Mouse (Mus musculus): ENCODE results near the gene Vmn1r45. TPM values are rescaled to one million over a fixed set of nuclear protein-coding genes. Genes with fewer than 3 reads are reported as not detected.

The Vmn1r45 gene
- polyA plus RNA-seq, 1 experiment from 2014 or later = not detected

DNA sequence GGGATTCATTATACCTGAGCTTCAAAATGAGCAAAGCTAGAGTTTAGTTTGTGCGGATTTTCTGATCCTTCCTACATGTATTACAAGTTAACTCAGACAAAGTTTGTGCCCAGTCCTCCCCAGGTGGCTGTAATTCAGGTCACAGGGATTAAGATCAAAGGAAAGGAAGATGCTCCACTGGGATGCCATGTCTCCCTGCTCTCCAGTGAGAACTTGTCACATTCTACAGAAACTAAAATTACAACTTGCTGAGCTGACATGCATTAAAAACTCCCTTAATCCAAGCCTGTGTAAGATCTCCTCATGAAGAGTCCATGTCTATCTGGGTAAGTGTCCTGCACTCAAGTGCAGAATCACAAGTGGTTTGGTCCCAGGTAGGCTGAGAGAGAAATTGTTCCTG is 57.0 kb downstream of the Vmn1r45 start, which contains the start of gene Vmn1r44:
TSS of gene Vmn1r44 (plus strand) at position 301 of the 400 bp plus-strand sequence.
- Histone ChIP-seq H3K27ac (ENCODE audit: low read length) (no peak within 1 kb of the TSS), H3K4me2 (replicated peaks; ENCODE audit: low read depth, low read length) (no peak within 1 kb of the TSS), H3K9me3 (ENCODE audit: low read length) (no peaks in the 10 kb centered on the region), H3K36me3 (ENCODE audit: insufficient read depth, low read length) (no peaks in the 10 kb centered on the region), H3K27me3 (replicated peaks; ENCODE audit: insufficient read depth, low read length) (no peaks in the 10 kb centered on the region), H3K4me1 (ENCODE audit: insufficient read depth, low read depth, low read length) (no peaks in the 10 kb centered on the region), H3K4me3 (ENCODE audit: low read depth, low read length) (no peak within 1 kb of the TSS), H3K9ac (replicated peaks; ENCODE audit: low read depth) (no peak within 1 kb of the TSS)
- WGBS = 58% methylated on average over 1 of the region's 1 CpGs
- no peak for ATAC-seq
- DNase-seq (ENCODE audit: low spot score) = no peak
- no peak for TF ChIP-seq CTCF (IDR thresholded peaks at IDR 0.05)

Other genes with a start within 250 kb of the Vmn1r45 start
- not detected in 2 replicates for gene Vmn1r40, start 233.1 kb downstream of the Vmn1r45 start, polyA plus RNA-seq (2015; fragmentation: Nextera tagmentation; extraction: Ambion mirVana)
- not detected in 2 replicates for gene Vmn1r41, start 199.8 kb downstream of the Vmn1r45 start, polyA plus RNA-seq (2015; fragmentation: Nextera tagmentation; extraction: Ambion mirVana)
- gene Vmn1r42, start 64.2 kb downstream of the Vmn1r45 start, polyA plus RNA-seq (2015; fragmentation: Nextera tagmentation; extraction: Ambion mirVana) = not detected in 2 replicates
- 0.01 and 0.02 TPM in 2 replicates for gene Vmn1r43, start 64.2 kb downstream of the Vmn1r45 start, polyA plus RNA-seq (2015; fragmentation: Nextera tagmentation; extraction: Ambion mirVana)
- gene Vmn1r44, start 56.9 kb downstream of the Vmn1r45 start, polyA plus RNA-seq (2015; fragmentation: Nextera tagmentation; extraction: Ambion mirVana) = not detected in 2 replicates
- not detected in 2 replicates for gene Vmn1r46, start 28.7 kb upstream of the Vmn1r45 start, polyA plus RNA-seq (2015; fragmentation: Nextera tagmentation; extraction: Ambion mirVana)
- gene Vmn1r47, start 75.5 kb upstream of the Vmn1r45 start, polyA plus RNA-seq (2015; fragmentation: Nextera tagmentation; extraction: Ambion mirVana) = not detected in 2 replicates
- gene Vmn1r48, start 96.2 kb upstream of the Vmn1r45 start, polyA plus RNA-seq (2015; fragmentation: Nextera tagmentation; extraction: Ambion mirVana) = not detected in 2 replicates
- not detected in 2 replicates for gene Vmn1r49, start 137.9 kb upstream of the Vmn1r45 start, polyA plus RNA-seq (2015; fragmentation: Nextera tagmentation; extraction: Ambion mirVana)
- gene Vmn1r50, start 160.8 kb upstream of the Vmn1r45 start, polyA plus RNA-seq (2015; fragmentation: Nextera tagmentation; extraction: Ambion mirVana) = not detected in 2 replicates
- gene Vmn1r51, start 182.0 kb upstream of the Vmn1r45 start, polyA plus RNA-seq (2015; fragmentation: Nextera tagmentation; extraction: Ambion mirVana) = not detected in 2 replicates
- not detected in 2 replicates for gene Vmn1r52, start 234.2 kb upstream of the Vmn1r45 start, polyA plus RNA-seq (2015; fragmentation: Nextera tagmentation; extraction: Ambion mirVana)